Mouse (Mus musculus) lung, embryonic 16.5 days (tissue): ENCODE data around the gene Car9. TPM values are rescaled to one million over a fixed set of nuclear protein-coding genes. Genes with fewer than 3 reads are reported as not detected.

Source experiments
- ATAC-seq: fragments of 200-750 bp; cut with Nextera tagmentation; 2 replicates; pipeline ENCODE4 v1.8.0; 2017; ENCODE audit warnings: low read depth, mild to moderate bottlenecking, moderate library complexity
- H3K27ac ChIP-seq: fragments of 300-500 bp; sonication (generic); 2 replicates; pipeline ENCODE4 v1.5.1; 2014; ENCODE audit warnings: mild to moderate bottlenecking, control low read depth, low read length
- H3K27me3 ChIP-seq: fragments of 300-500 bp; sonication (generic); 2 replicates; pipeline ENCODE4 v1.6.1; 2014; ENCODE audit warnings: low read depth, low read length, mixed read lengths; ENCODE audit not compliant: control insufficient read depth, insufficient read depth
- H3K36me3 ChIP-seq: fragments of 300-500 bp; sonication (generic); 2 replicates; pipeline ENCODE4 v1.6.1; 2014; ENCODE audit warnings: low read length; ENCODE audit not compliant: control insufficient read depth, insufficient read depth
- H3K4me1 ChIP-seq: fragments of 300-500 bp; sonication (generic); replicated peaks from 2 replicates; pipeline ENCODE4 v1.6.1; 2014; ENCODE audit warnings: low read length, mixed read lengths; ENCODE audit not compliant: control insufficient read depth, insufficient read depth
- H3K4me2 ChIP-seq: fragments of 300-500 bp; sonication (generic); 2 replicates; pipeline ENCODE4 v1.6.1; 2014; ENCODE audit warnings: low read depth, low read length, control low read depth
- H3K4me3 ChIP-seq: fragments of 300-500 bp; sonication (generic); 2 replicates; pipeline ENCODE4 v1.5.1; 2014; ENCODE audit warnings: mild to moderate bottlenecking, low read length, control low read depth
- H3K9ac ChIP-seq: fragments of 300-500 bp; sonication (generic); 2 replicates; pipeline ENCODE4 v1.6.1; 2014; ENCODE audit warnings: low read length, control low read depth
- H3K9me3 ChIP-seq: fragments of 300-500 bp; sonication (generic); 2 replicates; pipeline ENCODE4 v1.6.1; 2016; ENCODE audit warnings: low read length; ENCODE audit not compliant: control insufficient read depth
- WGBS: fragments of 180-500 bp; shearing (Covaris S2); extraction: QIAGEN DNeasy Blood & Tissue Kit; methylation state at CpG from one replicate; pipeline ENCODE4 v1.1.7; 2014; 5-methylcytosine and 5-hydroxymethylcytosine counted together
- polyA plus RNA-seq: library from polyadenylated mRNA; unstranded; fragments of >200 nt; fragmentation: Nextera tagmentation; extraction: Ambion mirVana; gene quantifications from 2 replicates; pipeline ENCODE4 v1.2.1, GENCODE M21; 2015

Gene Car9
- polyA plus RNA-seq, 1 experiment from 2014 or later, result 6.4 TPM

DNA sequence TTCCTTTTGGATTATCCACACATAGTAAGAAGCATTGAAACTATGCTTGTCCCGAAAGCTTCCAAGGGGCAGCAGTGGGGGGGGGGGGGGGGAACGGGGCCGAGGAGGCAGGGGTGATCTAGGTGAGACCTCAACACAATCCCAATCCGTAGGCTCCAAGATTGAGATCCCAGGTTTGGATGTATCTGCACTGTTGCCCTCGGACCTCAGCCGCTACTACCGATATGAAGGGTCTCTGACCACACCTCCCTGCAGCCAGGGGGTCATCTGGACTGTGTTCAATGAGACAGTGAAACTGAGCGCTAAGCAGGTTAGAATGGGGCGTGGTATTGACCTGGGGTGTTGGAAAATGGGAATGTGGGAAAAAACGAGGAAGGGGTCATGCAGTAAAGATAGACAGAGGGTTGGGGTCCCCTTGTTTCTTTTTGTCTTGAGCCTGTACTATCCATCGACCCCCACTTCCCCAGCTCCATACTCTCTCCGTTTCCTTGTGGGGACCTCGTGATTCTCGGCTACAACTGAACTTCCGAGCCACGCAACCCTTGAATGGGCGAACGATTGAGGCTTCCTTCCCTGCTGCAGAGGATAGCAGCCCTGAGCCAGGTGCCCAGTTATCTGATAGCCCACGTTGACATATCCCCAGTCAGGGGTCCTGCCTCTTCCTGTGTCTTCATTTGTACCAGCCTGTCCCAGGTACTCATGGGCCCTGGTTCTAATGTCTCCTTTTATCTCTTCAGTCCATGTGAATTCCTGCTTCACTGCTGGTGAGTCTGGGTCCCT is 5.1 kb downstream of the Car9 start:
- Histone ChIP-seq H3K36me3 (no peaks in the 10 kb centered on the region), H3K4me2 (no peak overlapping the region), H3K9me3 (no peaks in the 10 kb centered on the region), H3K4me3 (no peak overlapping the region), H3K27me3 (no peaks in the 10 kb centered on the region), H3K9ac (no peak overlapping the region), H3K27ac (no peak overlapping the region), H3K4me1 (peaks cover 10% of the 10 kb centered on the region)
- ATAC-seq, result no peak
- 68% methylated on average over 18 of the region's 19 CpGs for WGBS

DNA sequence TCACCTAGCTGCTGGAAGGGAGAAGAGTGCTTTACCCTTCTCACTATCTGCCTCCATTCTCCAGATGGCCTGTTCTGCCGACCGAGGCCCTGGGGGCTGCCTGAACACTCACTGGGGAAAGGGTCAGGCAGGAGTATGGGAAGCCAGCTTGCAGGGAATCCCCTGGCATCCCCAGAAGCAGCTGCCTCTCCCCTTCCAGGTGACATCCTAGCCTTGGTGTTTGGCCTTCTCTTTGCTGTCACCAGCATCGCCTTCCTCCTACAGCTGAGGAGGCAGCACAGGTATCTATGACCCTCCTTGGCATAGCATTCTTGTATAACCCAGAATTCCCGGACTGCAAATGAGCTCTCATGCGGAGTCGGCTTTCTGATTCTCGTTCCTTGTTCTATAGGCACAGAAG is 5.9 kb downstream of the Car9 start:
- H3K9me3 ChIP-seq, result no peaks in the 10 kb centered on the region
- no peak overlapping the region for H3K9ac ChIP-seq
- no peaks in the 10 kb centered on the region for H3K27me3 ChIP-seq
- no peaks in the 10 kb centered on the region for H3K36me3 ChIP-seq
- no peak overlapping the region for H3K4me3 ChIP-seq
- WGBS, result 53% methylated on average over 7 of the region's 7 CpGs
- H3K27ac ChIP-seq, result no peak overlapping the region
- H3K4me2 ChIP-seq, result no peak overlapping the region
- ATAC-seq, result no peak
- peaks cover 8% of the 10 kb centered on the region for H3K4me1 ChIP-seq

- H3K4me3 ChIP-seq, result no peak overlapping the region
- no peak overlapping the region for H3K9ac ChIP-seq
- H3K36me3 ChIP-seq, result no peaks in the 10 kb centered on the region
- 72% methylated on average over 4 of the region's 4 CpGs for WGBS
- no peaks in the 10 kb centered on the region for H3K9me3 ChIP-seq
- no peak overlapping the region for H3K4me2 ChIP-seq
- no peaks in the 10 kb centered on the region for H3K27me3 ChIP-seq
- ATAC-seq, result no peak
- H3K27ac ChIP-seq, result no peak overlapping the region
- H3K4me1 ChIP-seq, result peaks cover 3% of the 10 kb centered on the region; the same call in 1 of the 2 replicates
Observed at GRCm38 (mm10) chr4:43513300-43513699, 6.5 kb downstream of the Car9 start.

- H3K9me3 ChIP-seq, result no peaks in the 10 kb centered on the region
- H3K9ac ChIP-seq, result no peak overlapping the region
- H3K27ac ChIP-seq, result no peak overlapping the region
- no peak overlapping the region for H3K4me2 ChIP-seq
- H3K27me3 ChIP-seq, result peaks cover under 1% of the 10 kb centered on the region; the same call in 1 of the 2 replicates
- 56% methylated on average over 4 of the region's 4 CpGs for WGBS
- peaks cover under 1% of the 10 kb centered on the region; the same call in 1 of the 2 replicates for H3K4me1 ChIP-seq
- H3K4me3 ChIP-seq, result no peak overlapping the region
- no peaks in the 10 kb centered on the region for H3K36me3 ChIP-seq
- ATAC-seq, result no peak
Observed at GRCm38 (mm10) chr4:43513791-43514190, 7.0 kb downstream of the Car9 start.

DNA sequence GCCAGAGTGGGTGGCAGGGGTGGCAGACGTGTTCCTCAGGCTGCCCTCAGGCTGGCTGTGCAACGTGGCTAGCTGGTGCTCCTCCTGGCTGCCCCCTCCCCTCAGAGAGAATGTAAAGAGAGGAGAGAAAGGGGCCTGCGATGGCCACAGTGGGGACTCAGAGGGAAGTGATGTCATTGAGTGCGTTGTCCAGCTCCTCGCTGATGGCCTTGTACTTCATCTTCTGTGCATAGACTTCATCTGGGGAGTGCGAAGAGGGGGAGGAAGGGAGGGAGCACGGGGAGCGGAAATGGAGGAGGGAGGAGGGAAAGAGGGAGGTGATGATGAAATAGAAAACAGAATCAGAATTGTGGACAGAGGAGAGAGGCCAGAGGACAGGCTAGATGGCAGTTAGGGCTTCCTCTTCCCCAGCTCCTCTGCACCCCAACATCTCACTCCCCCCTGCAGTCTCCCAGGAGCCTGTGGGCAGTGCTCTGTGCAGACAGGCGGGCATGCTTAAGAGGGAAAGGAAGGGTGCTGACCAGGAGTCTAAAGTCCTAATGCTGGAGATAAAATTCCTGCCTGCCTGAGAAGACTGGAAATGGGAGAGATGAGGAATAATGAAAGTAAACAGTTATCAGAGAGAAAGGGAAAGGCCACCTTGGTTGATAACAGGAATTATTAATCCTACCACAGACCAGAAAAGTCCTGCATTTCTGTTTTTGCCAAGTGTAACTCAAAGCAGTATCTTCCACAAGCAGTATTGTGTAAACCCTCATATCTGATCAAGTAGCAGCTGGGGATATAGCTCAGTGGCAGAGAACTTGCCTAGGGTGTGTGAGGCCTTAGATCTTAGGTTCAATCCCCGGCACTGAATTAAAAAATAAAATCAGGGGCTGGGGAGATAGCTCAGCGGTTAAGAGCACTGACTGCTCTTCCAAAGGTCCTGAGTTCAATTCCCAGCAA is 9.3 kb downstream of the Car9 start:
- H3K4me2 ChIP-seq, result no peak overlapping the region
- H3K36me3 ChIP-seq, result no peaks in the 10 kb centered on the region
- no peak overlapping the region for H3K9ac ChIP-seq
- H3K27ac ChIP-seq, result no peak overlapping the region
- H3K4me3 ChIP-seq, result no peak overlapping the region
- no peaks in the 10 kb centered on the region for H3K9me3 ChIP-seq
- peaks cover 8% of the 10 kb centered on the region for H3K27me3 ChIP-seq
- peaks cover 9% of the 10 kb centered on the region for H3K4me1 ChIP-seq
- ATAC-seq, result no peak
- WGBS, result 55% methylated on average over 11 of the region's 11 CpGs

GRCm38 (mm10) chr4:43519551-43519950 is 12.8 kb downstream of the Car9 start:
- H3K9me3 ChIP-seq, result no peaks in the 10 kb centered on the region
- ATAC-seq, result no peak
- H3K9ac ChIP-seq, result no peak overlapping the region
- no peaks in the 10 kb centered on the region for H3K36me3 ChIP-seq
- H3K4me2 ChIP-seq, result peak overlapping the region; percentile 52
- H3K27ac ChIP-seq, result no peak overlapping the region
- H3K4me3 ChIP-seq, result peak overlapping the region; percentile 26; the same call in 1 of the 2 replicates
- peaks cover 24% of the 10 kb centered on the region for H3K4me1 ChIP-seq
- H3K27me3 ChIP-seq, result peaks cover 14% of the 10 kb centered on the region
- WGBS, result 28% methylated on average over 10 of the region's 10 CpGs

- peaks cover 14% of the 10 kb centered on the region for H3K27me3 ChIP-seq
- peaks cover 24% of the 10 kb centered on the region for H3K4me1 ChIP-seq
- peak overlapping the region; percentile 26; the same call in 1 of the 2 replicates for H3K4me3 ChIP-seq
- peak overlapping the region; percentile 52 for H3K4me2 ChIP-seq
- peak; percentile 27 for ATAC-seq
- H3K9ac ChIP-seq, result no peak overlapping the region
- WGBS, result 14% methylated on average over 6 of the region's 6 CpGs
- H3K36me3 ChIP-seq, result no peaks in the 10 kb centered on the region
- no peak overlapping the region for H3K27ac ChIP-seq
- no peaks in the 10 kb centered on the region for H3K9me3 ChIP-seq
Observed at GRCm38 (mm10) chr4:43519956-43520355, 13.2 kb downstream of the Car9 start.

DNA sequence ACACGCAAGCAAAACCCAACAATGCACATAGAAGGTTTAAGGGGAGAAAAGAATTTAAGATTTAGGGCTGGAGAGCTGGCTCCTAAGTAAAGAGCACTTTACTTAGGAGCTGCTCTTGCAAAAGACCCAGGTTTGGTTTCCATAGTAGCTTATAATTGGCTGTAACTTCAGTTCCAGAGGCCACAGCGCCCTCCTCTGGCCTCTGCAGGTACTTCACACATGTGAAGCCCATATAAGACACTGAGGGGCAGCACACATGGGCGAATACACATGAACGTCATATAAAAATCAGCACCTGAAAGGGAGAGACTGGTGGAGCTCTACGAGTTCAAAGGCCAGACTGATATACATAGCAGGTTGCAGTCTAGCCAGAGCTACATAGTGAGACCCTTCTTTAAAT is 21.1 kb downstream of the Car9 start:
- ATAC-seq, result no peak
- Histone ChIP-seq H3K27ac (no peak overlapping the region), H3K36me3 (peaks cover 19% of the 10 kb centered on the region), H3K4me1 (peaks cover 9% of the 10 kb centered on the region), H3K27me3 (peaks cover 3% of the 10 kb centered on the region), H3K9me3 (no peaks in the 10 kb centered on the region), H3K4me2 (no peak overlapping the region), H3K4me3 (no peak overlapping the region), H3K9ac (no peak overlapping the region)
- WGBS, result 60% methylated on average over 5 of the region's 5 CpGs

- 75% methylated on average over 9 of the region's 9 CpGs for WGBS
- Histone ChIP-seq H3K4me3 (no peak overlapping the region), H3K27ac (no peak overlapping the region), H3K27me3 (peaks cover 3% of the 10 kb centered on the region), H3K9me3 (no peaks in the 10 kb centered on the region), H3K36me3 (peaks cover 25% of the 10 kb centered on the region), H3K9ac (no peak overlapping the region), H3K4me2 (no peak overlapping the region), H3K4me1 (peaks cover 7% of the 10 kb centered on the region)
- no peak for ATAC-seq
Observed at GRCm38 (mm10) chr4:43528487-43528886, 21.7 kb downstream of the Car9 start.
